Mouse (Mus musculus): ENCODE measurements around the gene Tmem175. TPM values are rescaled to one million over a fixed set of nuclear protein-coding genes. Genes with fewer than 3 reads are reported as not detected.

Gene Tmem175
- total and polyA plus RNA-seq, 3 experiments = 20.3 to 25.4 (median 21.4) TPM

DNA sequence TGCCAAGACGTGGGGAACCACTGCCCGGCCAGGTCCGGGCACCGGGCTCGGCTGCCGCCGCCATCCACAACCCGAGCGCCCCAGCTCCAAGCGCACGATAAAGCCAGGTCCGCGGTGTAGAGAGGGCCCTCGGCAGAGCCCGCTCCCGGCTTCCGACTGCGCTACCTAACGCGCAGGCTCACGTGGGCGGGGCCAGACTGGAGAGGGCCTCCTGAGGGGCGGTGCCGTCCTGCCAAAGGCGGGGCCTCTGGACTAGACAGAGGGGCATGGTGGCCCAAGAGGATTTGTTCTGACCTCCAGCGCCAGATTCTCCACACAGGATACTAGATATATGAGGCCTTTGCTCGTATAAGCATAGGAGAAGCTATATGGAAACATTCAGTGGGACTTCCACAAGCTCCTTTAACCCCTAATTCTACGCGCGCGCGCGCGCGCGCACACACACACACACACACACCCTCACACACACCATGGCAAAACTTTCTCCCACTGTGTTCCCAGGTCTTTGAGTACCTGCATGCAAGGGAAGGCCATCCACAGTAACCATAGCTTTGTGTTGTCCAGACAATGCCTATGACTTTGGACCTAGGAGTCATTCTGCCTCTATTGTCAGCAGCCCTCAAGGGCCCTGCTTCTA lies 31.2 kb downstream of the Tmem175 start:
- Histone ChIP-seq H3K27me3 (replicated peaks) (peaks cover 6% of the 10 kb centered on the region), H3K4me1 (ENCODE audit: control insufficient read depth in 1 of 2, insufficient read depth in 2 of 2) (peaks cover 6 to 23% of the 10 kb centered on the region in 2 experiments), H3K4me3 (replicated peaks in 1 of 3; ENCODE audit: low read depth in 2 of 3, low read length in 2 of 3, poor library complexity in 1 of 3) (peak overlapping the region; percentile 58 to 90 (median 72)), H3K9ac (ENCODE audit: insufficient read depth, low read depth) (peak overlapping the region; percentile 79), H3K79me2 (replicated peaks; ENCODE audit: control insufficient read depth, extremely low read depth, insufficient read depth, poor library complexity, severe bottlenecking) (no peaks in the 10 kb centered on the region), H3K27ac (ENCODE audit: insufficient read depth, low read depth) (no peak overlapping the region), H3K4me2 (ENCODE audit: insufficient read depth, low read depth, poor library complexity, severe bottlenecking) (peak overlapping the region; percentile 30; the same call in 1 of the 2 replicates), H3K9me3 (replicated peaks; ENCODE audit: low read length) (no peaks in the 10 kb centered on the region), H3K36me3 (replicated peaks in 1 of 2; ENCODE audit: control insufficient read depth in 1 of 2, insufficient read depth in 1 of 2, low read length in 1 of 2) (peaks cover 18 to 27% of the 10 kb centered on the region in 2 experiments)
- DNase-seq (ENCODE audit: extremely low read depth) = peak; percentile 90
- TF ChIP-seq ZC3H11A (IDR thresholded peaks at IDR 0.05; ENCODE audit: low read depth, low read length) = no peak
- TF ChIP-seq ZKSCAN1 (IDR thresholded peaks at IDR 0.05; ENCODE audit: borderline replicate concordance, low read depth, low read length) = no peak
- no peak for TF ChIP-seq IRF4 (IDR thresholded peaks at IDR 0.05; ENCODE audit: low read depth, low read length)
- TF ChIP-seq HCFC1 (IDR thresholded peaks at IDR 0.05; ENCODE audit: low read depth, low read length) = no peak; the same call in 1 of the 2 replicates
- TF ChIP-seq CHD1 (IDR thresholded peaks at IDR 0.05; ENCODE audit: low read depth, low read length) = no peak
- no peak for TF ChIP-seq POLR2AphosphoS2 (IDR thresholded peaks at IDR 0.05; ENCODE audit: low read depth, low read length)
- TF ChIP-seq E2F4 (IDR thresholded peaks at IDR 0.05; ENCODE audit: insufficient replicate concordance, low read depth, low read length) = no peak
- no peak for TF ChIP-seq BHLHE40 (IDR thresholded peaks at IDR 0.05; ENCODE audit: low read depth, low read length)
- no peak for TF ChIP-seq RAD21 (IDR thresholded peaks at IDR 0.05; ENCODE audit: low read depth, low read length)
- TF ChIP-seq ELF1 (IDR thresholded peaks at IDR 0.05; ENCODE audit: low read depth, low read length) = peak; percentile 75
- TF ChIP-seq PAX5 (IDR thresholded peaks at IDR 0.05; ENCODE audit: low read length) = no peak
- peak; percentile 87 for TF ChIP-seq NRF1 (IDR thresholded peaks at IDR 0.05; ENCODE audit: low read depth, low read length)
- no peak for TF ChIP-seq CHD2 (IDR thresholded peaks at IDR 0.05; ENCODE audit: low read length)
- peak; percentile 25; the same call in 1 of the 2 replicates for TF ChIP-seq USF1 (IDR thresholded peaks at IDR 0.05; ENCODE audit: low read depth, low read length)
- no peak for TF ChIP-seq MYC (IDR thresholded peaks at IDR 0.05; ENCODE audit: low read depth, low read length)
- TF ChIP-seq SMC3 (IDR thresholded peaks at IDR 0.05; ENCODE audit: low read depth, low read length) = no peak
- TF ChIP-seq EP300 (IDR thresholded peaks at IDR 0.05; ENCODE audit: low read length) = no peak
- TF ChIP-seq MAZ (IDR thresholded peaks at IDR 0.05; ENCODE audit: low read depth, low read length) = no peak
- TF ChIP-seq SIN3A (IDR thresholded peaks at IDR 0.05; ENCODE audit: low read length) = no peak; the same call in 1 of the 2 replicates
- no peak for TF ChIP-seq JUN (IDR thresholded peaks at IDR 0.05; ENCODE audit: insufficient read depth, low read depth, low read length)
- no peak for TF ChIP-seq MAFK (IDR thresholded peaks at IDR 0.05; ENCODE audit: insufficient replicate concordance, low read length)
- no peak for TF ChIP-seq CTCF (conservative IDR thresholded peaks at IDR 0.05 in 1 of 2, IDR thresholded peaks at IDR 0.05 in 1 of 2; ENCODE audit: low read depth in 2 of 2, low read length in 2 of 2)
- TF ChIP-seq MEF2A (IDR thresholded peaks at IDR 0.05; ENCODE audit: borderline replicate concordance, low read depth, low read length) = no peak
- TF ChIP-seq POLR2A (IDR thresholded peaks at IDR 0.05; ENCODE audit: low read depth, low read length) = peak; percentile 86
- TF ChIP-seq ZNF384 (IDR thresholded peaks at IDR 0.05; ENCODE audit: low read depth, low read length) = no peak
- no peak for TF ChIP-seq KAT2A (IDR thresholded peaks at IDR 0.05; ENCODE audit: insufficient replicate concordance, low read length)
- TF ChIP-seq USF2 (conservative IDR thresholded peaks at IDR 0.05; ENCODE audit: low read depth, low read length) = no peak
- no peak; the same call in 1 of the 2 replicates for TF ChIP-seq MAX (IDR thresholded peaks at IDR 0.05; ENCODE audit: low read length)
- TF ChIP-seq ZMIZ1 (IDR thresholded peaks at IDR 0.05; ENCODE audit: low read depth, low read length) = 0 out of 2 replicates have a peak, but pooled peaks have one; percentile 37
- no peak for TF ChIP-seq MXI1 (IDR thresholded peaks at IDR 0.05; ENCODE audit: low read depth, low read length)
- TF ChIP-seq RCOR1 (conservative IDR thresholded peaks at IDR 0.05; ENCODE audit: low read depth, low read length) = no peak
- TF ChIP-seq TBP (conservative IDR thresholded peaks at IDR 0.05; ENCODE audit: low read depth, low read length) = no peak
- no peak for TF ChIP-seq GABPA (IDR thresholded peaks at IDR 0.05; ENCODE audit: insufficient replicate concordance, low read depth, low read length)
- TF ChIP-seq TCF12 (IDR thresholded peaks at IDR 0.05; ENCODE audit: low read depth, low read length) = peak; percentile 72
- peak; percentile 70 for TF ChIP-seq NELFE (IDR thresholded peaks at IDR 0.05; ENCODE audit: low read depth, low read length)
- no peak for TF ChIP-seq JUND (conservative IDR thresholded peaks at IDR 0.05; ENCODE audit: low read depth, low read length)
- TF ChIP-seq UBTF (IDR thresholded peaks at IDR 0.05; ENCODE audit: low read depth, low read length) = no peak
- TF ChIP-seq ETS1 (conservative IDR thresholded peaks at IDR 0.05; ENCODE audit: low read depth, low read length) = no peak
- dilution Hi-C loops (cut with MboI; ENCODE audit: extremely low pct_ligation_motif_present, extremely low pct_unique_long_range_greater_than_20kb, low sequenced_read_pairs) (no loop called here), in situ Hi-C loops (cut with MboI; ENCODE audit: low pct_ligation_motif_present, low pct_unique_long_range_greater_than_20kb, low sequenced_read_pairs) (loop anchor here (25.0 kb wide), 1 partner anchor 223 kb away; the partner anchor contains the start of genes Atp5k and Mfsd7a)

All from CH12.LX (cell line).